Mouse (Mus musculus) MEL (cell line): ENCODE results near the gene H2-M5. TPM values are rescaled to one million over a fixed set of nuclear protein-coding genes. Genes with fewer than 3 reads are reported as not detected.

Experiments
- DNase-seq: peaks from one replicate; pipeline ENCODE4 v3.0.0; 2011; ENCODE audit warnings: low read depth, low spot score
- H3K27ac ChIP-seq: 2 replicates; pipeline ENCODE4 v1.5.1; 2012; ENCODE audit warnings: low read depth, mild to moderate bottlenecking, control low read depth, low read length, moderate library complexity; ENCODE audit not compliant: control insufficient read depth
- H3K27me3 ChIP-seq, 2 experiments: fragments of 150-350 bp in 1 of 2; sonication (generic) in 1 of 2; 2 replicates each; pipeline ENCODE4 v1.6.1; 2012; ENCODE audit warnings: low read length in 2 of 2, mild to moderate bottlenecking in 2 of 2, improper control_type of control experiment in 1 of 2, moderate library complexity in 1 of 2; ENCODE audit not compliant: insufficient read depth in 2 of 2, control insufficient read depth in 1 of 2
- H3K36me3 ChIP-seq, 2 experiments: 2 replicates each; pipeline ENCODE4 v1.6.1; 2012 to 2014; ENCODE audit warnings: low read length in 2 of 2, improper control_type of control experiment in 1 of 2, inconsistent platforms in 1 of 2, mild to moderate bottlenecking in 1 of 2; ENCODE audit not compliant: insufficient read depth in 2 of 2, control insufficient read depth in 1 of 2
- H3K4me1 ChIP-seq, 2 experiments: fragments of 150-350 bp in 1 of 2; sonication (generic) in 1 of 2; 2 replicates each; pipeline ENCODE4 v1.6.1; 2012; ENCODE audit warnings: low read length in 2 of 2, improper control_type of control experiment in 1 of 2, mild to moderate bottlenecking in 1 of 2; ENCODE audit not compliant: insufficient read depth in 2 of 2, control insufficient read depth in 1 of 2
- H3K4me3 ChIP-seq, 2 experiments: fragments of 150-350 bp in 1 of 2; sonication (generic) in 1 of 2; 2 replicates each; pipeline ENCODE4 v1.5.1; 2012; ENCODE audit warnings: low read depth in 2 of 2, low read length in 2 of 2, mild to moderate bottlenecking in 2 of 2, moderate library complexity in 2 of 2, control low read depth in 1 of 2, improper control_type of control experiment in 1 of 2; ENCODE audit not compliant: control insufficient read depth in 1 of 2, insufficient read depth in 1 of 2
- H3K79me2 ChIP-seq: 2 replicates; pipeline ENCODE4 v1.6.1; 2012; ENCODE audit warnings: mild to moderate bottlenecking, low read length, moderate library complexity; ENCODE audit not compliant: control insufficient read depth, poor library complexity, insufficient read depth
- H3K9ac ChIP-seq: 2 replicates; pipeline ENCODE4 v1.6.1; 2012; ENCODE audit warnings: low read depth, mild to moderate bottlenecking, control low read depth, low read length, moderate library complexity; ENCODE audit not compliant: control insufficient read depth, poor library complexity, severe bottlenecking
- H3K9me3 ChIP-seq: fragments of 150-350 bp; sonication (generic); replicated peaks from 2 replicates; pipeline ENCODE4 v1.6.1; 2012; ENCODE audit warnings: mild to moderate bottlenecking, low read length, improper control_type of control experiment, moderate library complexity; ENCODE audit not compliant: insufficient read depth
- BHLHE40 ChIP-seq: IDR thresholded peaks from 2 replicates; pipeline ENCODE4 v1.6.1; 2012; ENCODE audit warnings: low read depth, mild to moderate bottlenecking, inconsistent platforms, low read length, improper control_type of control experiment, borderline replicate concordance
- CHD1 ChIP-seq: IDR thresholded peaks from 2 replicates; pipeline ENCODE4 v1.6.1; 2012; ENCODE audit warnings: low read depth, mild to moderate bottlenecking, inconsistent platforms, low read length, improper control_type of control experiment
- CHD2 ChIP-seq: IDR thresholded peaks from 2 replicates; pipeline ENCODE4 v1.6.1; 2011; ENCODE audit warnings: low read length, improper control_type of control experiment
- CTCF ChIP-seq, 3 experiments: IDR thresholded peaks in 2 of 3; conservative IDR thresholded peaks in 1 of 3; 2 replicates each; pipeline ENCODE4 v1.5.1; 2011 to 2012; ENCODE audit warnings: low read length in 3 of 3, low read depth in 2 of 3, mild to moderate bottlenecking in 2 of 3, improper control_type of control experiment in 1 of 3, inconsistent platforms in 1 of 3, mixed read lengths in 1 of 3, moderate library complexity in 1 of 3; ENCODE audit not compliant: control insufficient read depth in 1 of 3, insufficient read depth in 1 of 3, poor library complexity in 1 of 3, severe bottlenecking in 1 of 3
- E2F4 ChIP-seq: IDR thresholded peaks from 2 replicates; pipeline ENCODE4 v1.6.1; 2011; ENCODE audit warnings: low read depth, low read length, improper control_type of control experiment, borderline replicate concordance
- EP300 ChIP-seq, 2 experiments: IDR thresholded peaks; 2 replicates each; pipeline ENCODE4 v1.6.1; 2011; ENCODE audit warnings: improper control_type of control experiment in 2 of 2, low read length in 2 of 2, low read depth in 1 of 2, mild to moderate bottlenecking in 1 of 2
- ETS1 ChIP-seq: IDR thresholded peaks from 2 replicates; pipeline ENCODE4 v1.6.1; 2012; ENCODE audit warnings: low read depth, mild to moderate bottlenecking, inconsistent platforms, low read length, improper control_type of control experiment, moderate library complexity
- GATA1 ChIP-seq: IDR thresholded peaks from 2 replicates; pipeline ENCODE4 v1.6.1; 2011; ENCODE audit warnings: low read depth, low read length, improper control_type of control experiment
- HCFC1 ChIP-seq: IDR thresholded peaks from 2 replicates; pipeline ENCODE4 v1.6.1; 2012; ENCODE audit warnings: low read depth, mild to moderate bottlenecking, inconsistent platforms, low read length, improper control_type of control experiment, moderate library complexity
- JUND ChIP-seq: IDR thresholded peaks from 2 replicates; pipeline ENCODE4 v1.6.1; 2011; ENCODE audit warnings: low read depth, mild to moderate bottlenecking, improper control_type of control experiment, low read length
- KAT2A ChIP-seq: conservative IDR thresholded peaks from 2 replicates; pipeline ENCODE4 v1.6.1; 2012; ENCODE audit warnings: low read depth, low read length, improper control_type of control experiment, inconsistent platforms
- MAFK ChIP-seq: IDR thresholded peaks from 2 replicates; pipeline ENCODE4 v1.6.1; 2011; ENCODE audit warnings: low read depth, mild to moderate bottlenecking, low read length, improper control_type of control experiment, borderline replicate concordance
- MAX ChIP-seq: IDR thresholded peaks from 2 replicates; pipeline ENCODE4 v1.6.1; 2011; ENCODE audit warnings: low read length, improper control_type of control experiment
- MAZ ChIP-seq: IDR thresholded peaks from 2 replicates; pipeline ENCODE4 v1.6.1; 2012; ENCODE audit warnings: low read depth, mild to moderate bottlenecking, inconsistent platforms, low read length, improper control_type of control experiment
- MEF2A ChIP-seq: IDR thresholded peaks from 2 replicates; pipeline ENCODE4 v1.6.1; 2014; ENCODE audit warnings: low read depth, mild to moderate bottlenecking, inconsistent platforms, low read length, improper control_type of control experiment; ENCODE audit not compliant: poor library complexity, insufficient replicate concordance, severe bottlenecking; ENCODE audit errors: extremely low read depth
- MXI1 ChIP-seq: IDR thresholded peaks from 2 replicates; pipeline ENCODE4 v1.6.1; 2011; ENCODE audit warnings: mild to moderate bottlenecking, low read depth, low read length, improper control_type of control experiment
- MYB ChIP-seq: IDR thresholded peaks from 2 replicates; pipeline ENCODE4 v1.6.1; 2011; ENCODE audit warnings: mild to moderate bottlenecking, low read depth, low read length, improper control_type of control experiment
- MYC ChIP-seq: IDR thresholded peaks from 2 replicates; pipeline ENCODE4 v1.6.1; 2011; ENCODE audit warnings: low read depth, mild to moderate bottlenecking, low read length, improper control_type of control experiment, moderate library complexity
- NELFE ChIP-seq: IDR thresholded peaks from 2 replicates; pipeline ENCODE4 v1.6.1; 2011; ENCODE audit warnings: low read depth, low read length, improper control_type of control experiment
- POLR2A ChIP-seq, 2 experiments: IDR thresholded peaks; 2 replicates each; pipeline ENCODE4 v1.6.1; 2011 to 2012; ENCODE audit warnings: low read length in 2 of 2, mild to moderate bottlenecking in 2 of 2, control low read depth in 1 of 2, improper control_type of control experiment in 1 of 2, low read depth in 1 of 2, moderate library complexity in 1 of 2; ENCODE audit not compliant: control insufficient read depth in 1 of 2, insufficient read depth in 1 of 2, poor library complexity in 1 of 2
- POLR2AphosphoS2 ChIP-seq: IDR thresholded peaks from 2 replicates; pipeline ENCODE4 v1.6.1; 2011; ENCODE audit warnings: low read length, improper control_type of control experiment
- RAD21 ChIP-seq: IDR thresholded peaks from 2 replicates; pipeline ENCODE4 v1.6.1; 2011; ENCODE audit warnings: mild to moderate bottlenecking, low read depth, low read length, improper control_type of control experiment
- RCOR1 ChIP-seq: IDR thresholded peaks from 2 replicates; pipeline ENCODE4 v1.6.1; 2012; ENCODE audit warnings: low read depth, mild to moderate bottlenecking, inconsistent platforms, low read length, improper control_type of control experiment
- SIN3A ChIP-seq: IDR thresholded peaks from 2 replicates; pipeline ENCODE4 v1.6.1; 2012; ENCODE audit warnings: low read length, improper control_type of control experiment, inconsistent platforms
- TAL1 ChIP-seq: IDR thresholded peaks from 2 replicates; pipeline ENCODE4 v1.6.1; 2012; ENCODE audit warnings: mild to moderate bottlenecking, inconsistent platforms, low read length, moderate library complexity, mixed read lengths
- TBP ChIP-seq: IDR thresholded peaks from 2 replicates; pipeline ENCODE4 v1.8.0; 2011; ENCODE audit warnings: low read depth, low read length, improper control_type of control experiment
- TCF12 ChIP-seq: IDR thresholded peaks from 2 replicates; pipeline ENCODE4 v1.6.1; 2014; ENCODE audit warnings: low read depth, mild to moderate bottlenecking, inconsistent platforms, low read length, improper control_type of control experiment, moderate library complexity
- UBTF ChIP-seq: IDR thresholded peaks from 2 replicates; pipeline ENCODE4 v1.6.1; 2012; ENCODE audit warnings: low read depth, mild to moderate bottlenecking, inconsistent platforms, low read length, improper control_type of control experiment, moderate library complexity, borderline replicate concordance; ENCODE audit not compliant: insufficient read depth
- ZC3H11A ChIP-seq: IDR thresholded peaks from 2 replicates; pipeline ENCODE4 v1.6.1; 2012; ENCODE audit warnings: low read depth, mild to moderate bottlenecking, inconsistent platforms, low read length, improper control_type of control experiment
- ZKSCAN1 ChIP-seq: IDR thresholded peaks from 2 replicates; pipeline ENCODE4 v1.6.1; 2012; ENCODE audit warnings: low read depth, mild to moderate bottlenecking, inconsistent platforms, low read length, improper control_type of control experiment, moderate library complexity
- ZMIZ1 ChIP-seq: IDR thresholded peaks from 2 replicates; pipeline ENCODE4 v1.6.1; 2012; ENCODE audit warnings: low read depth, mild to moderate bottlenecking, inconsistent platforms, low read length, improper control_type of control experiment, moderate library complexity
- ZNF384 ChIP-seq: IDR thresholded peaks from 2 replicates; pipeline ENCODE4 v1.6.1; 2012; ENCODE audit warnings: low read depth, mild to moderate bottlenecking, inconsistent platforms, low read length, improper control_type of control experiment
- polyA plus RNA-seq, 2 experiments: library from polyadenylated mRNA; stranded (reverse) in 1 of 2; unstranded in 1 of 2; fragments of >175 nt in 1 of 2; fragments of >200 nt in 1 of 2; gene quantifications; 2 replicates each; pipeline versions ENCODE4 v1.2.1 to v1.2.4; 2012; ENCODE audit warnings: low replicate concordance in 2 of 2, low read depth in 1 of 2; ENCODE audit not compliant: insufficient read length in 2 of 2, insufficient read depth in 1 of 2, missing spikeins in 1 of 2
- total RNA-seq: library from RNA; depleted of rRNA; stranded (reverse); fragments of 300-350 nt; gene quantifications from 2 replicates; pipeline ENCODE4 v1.2.3, GENCODE M21; 2012

The H2-M5 gene
- total and polyA plus RNA-seq, 3 experiments = not detected

DNA sequence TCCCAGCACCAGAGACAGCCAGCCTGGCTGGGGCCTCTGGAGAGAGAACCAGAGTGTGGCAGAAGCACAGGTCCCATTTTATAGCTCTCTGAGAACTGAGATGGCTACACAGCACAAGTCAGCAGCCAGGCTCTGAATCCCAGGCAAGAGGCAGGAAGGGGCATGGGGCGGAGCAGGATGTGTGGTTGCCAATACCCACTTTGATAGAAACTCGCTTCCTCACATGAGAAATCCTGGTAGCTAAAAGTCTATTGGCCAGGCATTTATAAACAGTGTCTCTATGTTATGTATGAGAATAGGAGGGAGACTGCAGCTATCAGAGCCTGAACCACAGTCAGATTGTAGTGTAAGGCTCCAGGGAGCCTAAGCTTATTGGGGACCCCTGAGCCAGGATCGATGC lies 16.5 kb downstream of the H2-M5 start:
- Histone ChIP-seq H3K27me3 (peaks cover 0 to 6% of the 10 kb centered on the region in 2 experiments; a peak in 2 of 4 replicates), H3K36me3 (no peaks in the 10 kb centered on the region), H3K9me3 (no peaks in the 10 kb centered on the region), H3K79me2 (no peaks in the 10 kb centered on the region), H3K27ac (no peak overlapping the region), H3K4me3 (no peak overlapping the region), H3K4me1 (no peaks in the 10 kb centered on the region), H3K9ac (no peak overlapping the region)
- no peak for TF ChIP-seq GATA1
- TF ChIP-seq MYC = no peak
- no peak for TF ChIP-seq RAD21
- no peak for TF ChIP-seq ZKSCAN1
- no peak for TF ChIP-seq E2F4
- no peak for TF ChIP-seq MXI1
- TF ChIP-seq ZC3H11A = no peak
- TF ChIP-seq ZMIZ1 = no peak
- no peak for TF ChIP-seq MYB
- TF ChIP-seq CTCF (IDR thresholded peaks at IDR 0.05 in 2 of 3, conservative IDR thresholded peaks at IDR 0.05 in 1 of 3; ENCODE audit: control insufficient read depth in 1 of 3, insufficient read depth in 1 of 3, low read depth in 2 of 3, low read length in 3 of 3, poor library complexity in 1 of 3, severe bottlenecking in 1 of 3) = no peak
- TF ChIP-seq EP300 (IDR thresholded peaks at IDR 0.05; ENCODE audit: low read depth in 1 of 2, low read length in 2 of 2) = no peak
- TF ChIP-seq UBTF = no peak
- no peak for TF ChIP-seq HCFC1
- TF ChIP-seq MAX = no peak
- no peak for TF ChIP-seq POLR2A (IDR thresholded peaks at IDR 0.05; ENCODE audit: control insufficient read depth in 1 of 2, insufficient read depth in 1 of 2, low read depth in 1 of 2, low read length in 2 of 2, poor library complexity in 1 of 2)
- TF ChIP-seq MEF2A = no peak
- no peak for TF ChIP-seq BHLHE40
- TF ChIP-seq MAFK = no peak
- no peak for TF ChIP-seq TCF12
- TF ChIP-seq ETS1 = no peak
- no peak for DNase-seq

- Histone ChIP-seq H3K4me1 (no peaks in the 10 kb centered on the region), H3K4me3 (no peak overlapping the region)
- TF ChIP-seq CHD2 (no peak), NELFE (no peak), JUND (no peak), TAL1 (no peak), E2F4 (no peak), MAZ (no peak), TBP (no peak), ZMIZ1 (no peak), RCOR1 (no peak), UBTF (no peak), GATA1 (no peak), POLR2AphosphoS2 (no peak), KAT2A (no peak), SIN3A (no peak), MAX (no peak), MXI1 (no peak), ZNF384 (no peak), HCFC1 (no peak), CHD1 (no peak)
- TF ChIP-seq, all 39 proteins: peak for 0
- no peak overlapping the region for H3K9ac ChIP-seq
- DNase-seq = no peak
- H3K9me3 ChIP-seq = no peaks in the 10 kb centered on the region
- no peaks in the 10 kb centered on the region for H3K36me3 ChIP-seq
- no peak overlapping the region for H3K27ac ChIP-seq
- no peaks in the 10 kb centered on the region for H3K79me2 ChIP-seq
- peaks cover 0 to 3% of the 10 kb centered on the region in 2 experiments; a peak in 1 of 4 replicates for H3K27me3 ChIP-seq
Observed at GRCm38 (mm10) chr17:36971172-36971850, 18.0 kb downstream of the H2-M5 start.
